Mouse (Mus musculus): ENCODE results near the gene Olfr1454.

Gene Olfr1454

GRCm38 (mm10) chr19:13060310-13060709 lies at the start of gene Olfr1454:
TSS of gene Olfr1454 (plus strand) at chr19:13060610.
- no peak for DNase-seq (ENCODE audit: low spot score)

GRCm38 (mm10) chr19:13028227-13028626 lies 32.2 kb upstream of the Olfr1454 start, which contains the start of gene Olfr1453:
TSS of gene Olfr1453 (minus strand) at chr19:13028327.
- no peak for DNase-seq (ENCODE audit: low spot score)

GRCm38 (mm10) chr19:13093908-13094307 lies 33.5 kb downstream of the Olfr1454 start:
- no peak for DNase-seq (ENCODE audit: low spot score)

GRCm38 (mm10) chr19:13097791-13098190 lies 37.4 kb downstream of the Olfr1454 start, which contains the start of gene Olfr1457:
TSS of gene Olfr1457 (minus strand) at chr19:13097891.
- no peak for DNase-seq (ENCODE audit: low spot score)

- DNase-seq (ENCODE audit: low spot score): no peak
These were observed 46.3 kb downstream of the Olfr1454 start, which contains the start of gene Olfr1458 for GRCm38 (mm10) chr19:13106675-13107074. TSS of gene Olfr1458 (minus strand) at chr19:13106775.
